Mouse (Mus musculus) embryonic facial prominence, embryonic 15.5 days (tissue): ENCODE data around the gene Atp8b2. TPM values are rescaled to one million over a fixed set of nuclear protein-coding genes. Genes with fewer than 3 reads are reported as not detected.
A peak's percentile ranks its signal among the peaks of the same experiment; 100 is the strongest.

Source experiments
- ATAC-seq: fragments of 200-750 bp; cut with Nextera tagmentation; 2 replicates; pipeline ENCODE4 v1.8.0; 2017; ENCODE audit warnings: low read depth, moderate TSS enrichment; ENCODE audit not compliant: insufficient number of reproducible peaks, low FRiP score, low TSS enrichment
- H3K27ac ChIP-seq: fragments of 300-500 bp; sonication (generic); replicated peaks from 2 replicates; pipeline ENCODE4 v1.5.1; 2015; ENCODE audit warnings: mild to moderate bottlenecking, inconsistent platforms
- H3K27me3 ChIP-seq: fragments of 300-500 bp; sonication (generic); 2 replicates; pipeline ENCODE4 v1.6.1; 2015; ENCODE audit warnings: inconsistent platforms
- H3K36me3 ChIP-seq: fragments of 300-500 bp; sonication (generic); 2 replicates; pipeline ENCODE4 v1.6.1; 2015; ENCODE audit warnings: mild to moderate bottlenecking, inconsistent platforms
- H3K4me1 ChIP-seq: fragments of 300-500 bp; sonication (generic); 2 replicates; pipeline ENCODE4 v1.6.1; 2015; ENCODE audit warnings: inconsistent platforms
- H3K4me2 ChIP-seq: fragments of 300-500 bp; sonication (generic); replicated peaks from 2 replicates; pipeline ENCODE4 v1.6.1; 2015; ENCODE audit warnings: mild to moderate bottlenecking, inconsistent platforms
- H3K4me3 ChIP-seq: fragments of 300-500 bp; sonication (generic); replicated peaks from 2 replicates; pipeline ENCODE4 v1.5.1; 2015; ENCODE audit warnings: mild to moderate bottlenecking, inconsistent platforms
- H3K9ac ChIP-seq: fragments of 300-500 bp; sonication (generic); 2 replicates; pipeline ENCODE4 v1.6.1; 2015; ENCODE audit warnings: inconsistent platforms
- H3K9me3 ChIP-seq: fragments of 300-500 bp; sonication (generic); replicated peaks from 2 replicates; pipeline ENCODE4 v1.6.1; 2016; ENCODE audit warnings: inconsistent platforms
- WGBS: fragments of 180-500 bp; shearing (Covaris S2); methylation state at CpG from one replicate; pipeline ENCODE4 v1.1.7; 2015; 5-methylcytosine and 5-hydroxymethylcytosine counted together
- microRNA-seq: library from miRNA; unstranded; fragments of <30 nt; microRNA quantifications from one replicate; pipeline ENCODE4, GENCODE M21; 2016; ENCODE audit warnings: borderline number of aligned reads
- polyA plus RNA-seq: library from polyadenylated mRNA; unstranded; fragments of >200 nt; fragmentation: Nextera tagmentation; extraction: Ambion mirVana; gene quantifications from 2 replicates; pipeline ENCODE4 v1.2.1, GENCODE M21; 2015

Gene Atp8b2
- polyA plus RNA-seq, 1 experiment from 2014 or later, result 19.0 TPM

DNA sequence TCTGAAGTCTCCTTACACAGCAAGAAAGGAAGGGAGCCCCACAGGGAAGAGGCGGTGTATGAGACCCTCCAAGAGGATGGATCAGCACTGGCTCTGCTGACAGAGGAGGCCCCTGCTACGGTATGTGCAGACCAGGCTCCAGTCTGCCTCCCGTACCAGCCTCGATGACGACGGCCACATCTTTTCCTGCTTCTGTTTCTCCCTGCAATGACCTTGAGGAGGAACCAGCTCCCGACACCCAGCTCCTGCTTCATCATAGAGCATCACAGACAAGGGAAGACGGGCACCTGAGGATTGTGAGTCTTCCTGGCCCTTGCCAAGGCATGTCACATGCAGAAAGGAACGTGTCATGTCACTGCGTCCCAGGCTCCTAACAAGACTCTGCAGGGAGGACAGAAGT, 65.3 kb downstream of the Atp8b2 start:
- Histone ChIP-seq H3K9ac (no peak overlapping the region), H3K27ac (peak overlapping the region; percentile 78), H3K4me2 (no peak overlapping the region), H3K36me3 (no peaks in the 10 kb centered on the region), H3K4me3 (no peak overlapping the region), H3K27me3 (no peaks in the 10 kb centered on the region), H3K9me3 (no peaks in the 10 kb centered on the region), H3K4me1 (peaks cover 32% of the 10 kb centered on the region)
- no peak for ATAC-seq
- 52% methylated on average over 10 of the region's 10 CpGs for WGBS

DNA sequence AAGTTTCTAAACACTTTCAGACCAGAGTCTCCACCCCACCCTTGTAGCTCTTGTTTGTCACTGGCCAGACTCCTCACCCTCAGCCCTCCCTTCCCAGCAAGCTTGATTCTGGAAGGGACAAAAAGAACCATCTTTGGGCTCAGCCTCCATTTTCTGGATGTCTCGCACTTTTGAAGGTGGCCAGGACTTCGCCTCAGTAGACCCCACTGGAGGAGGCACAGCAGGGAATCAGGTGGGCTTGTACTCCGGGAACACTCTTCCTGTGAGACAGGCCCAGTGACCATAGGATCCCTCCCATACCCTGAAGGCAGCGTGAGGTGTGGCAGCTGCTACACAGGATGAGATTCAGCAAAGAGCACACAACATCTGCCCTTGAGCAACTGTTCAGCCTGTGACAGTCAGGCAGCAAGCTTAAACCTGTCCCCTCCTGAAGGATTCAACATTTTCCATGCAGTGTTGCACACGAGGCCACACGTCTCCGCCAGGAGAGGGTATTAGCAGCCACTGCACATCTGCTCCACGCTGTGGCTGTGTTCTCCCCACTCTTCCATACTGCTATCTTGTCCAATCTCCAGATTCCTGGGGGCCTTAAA, 66.0 kb downstream of the Atp8b2 start:
- Histone ChIP-seq H3K27ac (peak overlapping the region; percentile 78), H3K4me1 (peaks cover 32% of the 10 kb centered on the region), H3K4me3 (no peak overlapping the region), H3K4me2 (no peak overlapping the region), H3K9ac (no peak overlapping the region), H3K36me3 (no peaks in the 10 kb centered on the region), H3K9me3 (no peaks in the 10 kb centered on the region), H3K27me3 (no peaks in the 10 kb centered on the region)
- no peak for ATAC-seq
- 49% methylated on average over 8 of the region's 8 CpGs for WGBS

DNA sequence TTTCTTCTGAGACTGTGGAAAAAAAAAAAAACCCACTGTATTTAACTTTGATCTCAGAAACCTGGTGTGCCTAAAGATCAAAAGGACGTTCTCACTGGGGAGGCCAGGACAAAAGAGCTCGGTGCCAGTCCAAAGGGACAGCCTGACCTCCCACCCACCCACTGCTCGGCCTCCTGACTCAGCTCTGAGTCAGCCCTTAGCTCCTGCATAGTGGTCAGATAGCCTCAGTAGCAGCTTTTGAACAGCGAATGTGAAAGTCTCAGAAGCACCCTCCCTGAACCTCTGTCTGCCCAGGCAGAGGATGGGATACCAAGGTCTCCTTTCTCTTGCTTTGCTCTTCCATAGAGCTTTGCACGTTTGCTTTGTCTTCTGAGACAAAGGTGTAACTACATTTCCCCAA, 66.7 kb downstream of the Atp8b2 start:
- H3K4me1 ChIP-seq, result peaks cover 30% of the 10 kb centered on the region
- 25% methylated on average over 5 of the region's 5 CpGs for WGBS
- H3K36me3 ChIP-seq, result no peaks in the 10 kb centered on the region
- no peak overlapping the region for H3K27ac ChIP-seq
- H3K9ac ChIP-seq, result no peak overlapping the region
- H3K4me2 ChIP-seq, result no peak overlapping the region
- H3K4me3 ChIP-seq, result no peak overlapping the region
- H3K27me3 ChIP-seq, result no peaks in the 10 kb centered on the region
- H3K9me3 ChIP-seq, result no peaks in the 10 kb centered on the region
- ATAC-seq, result no peak

DNA sequence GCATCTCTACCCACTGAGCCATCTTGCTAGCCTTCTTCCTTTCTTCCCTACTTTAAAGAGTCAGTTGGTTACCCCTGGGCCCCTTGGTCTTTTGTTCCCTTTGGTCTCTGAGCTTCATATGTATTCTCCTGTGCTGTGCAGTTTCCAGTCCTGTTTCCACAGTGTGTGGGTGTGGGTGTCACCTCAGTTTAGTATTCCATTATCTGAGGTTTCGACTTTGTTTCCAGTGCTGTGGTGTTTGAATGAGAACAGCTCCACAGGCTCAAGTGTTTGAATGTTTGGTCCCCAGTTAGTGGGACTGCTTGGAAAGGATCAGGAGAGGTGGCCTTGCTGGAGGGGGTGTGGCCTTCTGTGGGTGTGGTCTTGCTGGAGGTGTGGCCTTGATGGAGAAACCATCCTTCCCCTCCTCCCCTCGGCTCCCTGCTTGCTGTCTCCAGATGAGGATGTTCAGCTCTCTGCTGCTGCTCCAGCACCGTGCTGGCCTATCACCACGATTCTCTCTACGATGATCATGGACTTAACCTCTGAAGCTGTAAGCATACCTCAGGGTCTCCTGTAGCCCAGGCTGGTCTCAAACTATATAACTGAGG, 70.7 kb downstream of the Atp8b2 start:
- ATAC-seq, result no peak
- 81% methylated on average over 5 of the region's 5 CpGs for WGBS
- Histone ChIP-seq H3K9me3 (no peaks in the 10 kb centered on the region), H3K27me3 (no peaks in the 10 kb centered on the region), H3K9ac (no peak overlapping the region), H3K4me1 (peaks cover 10% of the 10 kb centered on the region), H3K4me2 (no peak overlapping the region), H3K27ac (no peak overlapping the region), H3K36me3 (no peaks in the 10 kb centered on the region), H3K4me3 (no peak overlapping the region)

DNA sequence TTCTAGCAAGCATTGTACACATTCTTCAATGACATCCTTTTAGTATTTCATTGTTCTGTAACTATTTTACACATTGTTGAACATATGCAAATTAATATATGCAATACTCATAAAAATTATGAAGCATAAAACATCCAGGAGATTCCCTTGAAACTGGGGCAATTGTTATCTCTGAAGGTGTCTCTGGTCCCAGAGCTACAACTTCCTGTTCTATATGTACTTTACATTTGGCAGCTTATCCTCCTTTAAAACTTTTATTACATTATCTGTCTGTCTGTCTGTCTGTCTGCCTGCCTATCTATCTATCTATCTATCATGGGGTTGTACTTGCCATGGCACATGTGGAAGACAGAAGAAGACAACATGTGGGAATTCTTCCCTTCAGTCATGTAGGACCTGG, 71.6 kb downstream of the Atp8b2 start:
- Histone ChIP-seq H3K27ac (no peak overlapping the region), H3K4me2 (no peak overlapping the region), H3K9ac (no peak overlapping the region), H3K27me3 (no peaks in the 10 kb centered on the region), H3K4me1 (peaks cover 4% of the 10 kb centered on the region; the same call in 1 of the 2 replicates), H3K9me3 (no peaks in the 10 kb centered on the region), H3K36me3 (no peaks in the 10 kb centered on the region), H3K4me3 (no peak overlapping the region)
- ATAC-seq, result no peak

DNA sequence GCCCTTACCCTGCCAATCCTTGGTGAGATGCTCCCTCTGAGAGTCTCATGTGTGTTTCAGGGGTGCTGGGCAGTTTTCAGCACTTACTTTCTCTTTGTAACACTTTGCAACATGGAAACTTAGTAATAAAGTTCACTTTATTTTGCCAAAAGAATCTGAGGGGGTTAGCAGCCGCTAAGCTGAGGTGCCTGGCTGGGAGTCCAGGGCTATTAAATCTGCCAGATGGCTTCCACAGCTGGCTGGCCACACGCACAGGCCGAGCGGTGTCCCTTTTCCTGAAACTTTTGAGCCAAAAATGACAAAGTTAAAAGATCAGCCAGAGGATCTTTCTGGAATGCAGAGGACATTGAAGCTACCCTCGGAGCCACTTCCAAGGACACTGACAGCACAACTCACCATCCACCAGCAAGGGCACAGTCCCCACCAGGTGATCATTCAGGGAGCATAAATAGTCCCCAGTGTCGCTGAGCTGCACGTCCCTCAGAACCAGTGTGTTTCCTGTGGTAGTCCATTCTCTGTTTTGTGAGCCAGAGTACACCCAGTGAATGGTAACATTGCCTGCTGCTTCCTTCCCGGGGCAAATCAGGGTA, 73.4 kb downstream of the Atp8b2 start:
- 68% methylated on average over 8 of the region's 8 CpGs for WGBS
- ATAC-seq, result no peak
- H3K4me1 ChIP-seq, result no peaks in the 10 kb centered on the region
- no peaks in the 10 kb centered on the region for H3K36me3 ChIP-seq
- H3K9ac ChIP-seq, result no peak overlapping the region
- H3K4me3 ChIP-seq, result no peak overlapping the region
- no peak overlapping the region for H3K4me2 ChIP-seq
- H3K27ac ChIP-seq, result no peak overlapping the region
- no peaks in the 10 kb centered on the region for H3K9me3 ChIP-seq
- no peaks in the 10 kb centered on the region for H3K27me3 ChIP-seq

Small RNA genes within 50 kb of the gene (microRNA-seq; reads per million reads assigned to microRNA genes)
- gene Mir7669, result 1.0 reads per million

Other genes with a start within 250 kb of the Atp8b2 start
- gene Adar, start 248.5 kb downstream of the Atp8b2 start, polyA plus RNA-seq, result 10.0 and 11.5 TPM in 2 replicates
- gene Chrnb2, start 198.9 kb downstream of the Atp8b2 start, polyA plus RNA-seq, result 0.74 and 0.89 TPM in 2 replicates
- gene Ube2q1, start 189.9 kb downstream of the Atp8b2 start, polyA plus RNA-seq, result 12.0 and 13.4 TPM in 2 replicates
- 3.5 and 4.0 TPM in 2 replicates for gene She, start 132.1 kb downstream of the Atp8b2 start, polyA plus RNA-seq
- 3.4 and 3.6 TPM in 2 replicates for gene Il6ra, start 50.3 kb downstream of the Atp8b2 start, polyA plus RNA-seq
- gene Hax1, start 35.3 kb upstream of the Atp8b2 start, polyA plus RNA-seq, result 145 and 152 TPM in 2 replicates
- 132 and 149 TPM in 2 replicates for gene 4933434E20Rik, start 88.1 kb upstream of the Atp8b2 start, polyA plus RNA-seq
- 175 and 176 TPM in 2 replicates for gene Ubap2l, start 89.1 kb upstream of the Atp8b2 start, polyA plus RNA-seq
- 439 and 441 TPM in 2 replicates for gene Tpm3, start 109.1 kb upstream of the Atp8b2 start, polyA plus RNA-seq
- gene Nup210l, start 140.6 kb upstream of the Atp8b2 start, polyA plus RNA-seq, result 0.36 and 0.42 TPM in 2 replicates